Mouse (Mus musculus) cerebellum, adult 2 months (tissue): Measurements from ENCODE around the gene Prss22.
"Not testable (repeated sequence)": the region's sequence is repeated elsewhere in the genome, so short reads cannot be mapped to it uniquely, and the experiment has no call there.

Experiments
- CTCF ChIP-seq: fragments of 200-500 bp; IDR thresholded peaks from 2 replicates; pipeline ENCODE4 v1.5.1; 2011; ENCODE audit warnings: low read depth, mild to moderate bottlenecking, control low read depth, low read length, moderate library complexity, borderline replicate concordance; ENCODE audit not compliant: insufficient read depth
- POLR2A ChIP-seq: fragments of 200-500 bp; IDR thresholded peaks from 2 replicates; pipeline ENCODE4 v1.6.1; 2011; ENCODE audit warnings: low read length, control low read depth, borderline replicate concordance; ENCODE audit not compliant: insufficient read depth

DNA sequence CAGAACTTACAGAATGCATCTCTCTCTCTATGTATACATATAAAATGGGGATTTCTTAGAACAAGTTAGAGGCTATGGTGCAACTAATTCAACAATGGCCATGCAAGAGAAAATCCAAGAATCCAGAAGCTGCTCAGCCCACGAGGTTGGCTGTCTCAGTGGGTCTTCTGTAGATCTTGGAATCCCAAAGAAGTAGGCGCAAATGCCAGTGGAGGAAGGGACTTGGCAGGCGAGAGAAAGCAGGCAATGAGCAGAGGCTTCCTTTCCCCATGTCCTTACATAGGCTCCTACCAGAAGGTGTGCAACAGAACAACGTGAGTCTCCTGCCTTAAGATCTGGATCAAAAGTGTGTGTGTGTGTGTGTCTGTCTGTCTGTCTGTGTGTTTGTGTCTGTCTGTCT lies 50.4 kb downstream of the Prss22 start:
- TF ChIP-seq CTCF, POLR2A: not testable (repeated sequence)
